Mouse (Mus musculus) MEL (cell line): ENCODE measurements around the gene Nr2e3.

Source experiments
- CTCF ChIP-seq, 3 experiments: IDR thresholded peaks in 2 of 3; conservative IDR thresholded peaks in 1 of 3; 2 replicates each; pipeline ENCODE4 v1.5.1; 2011 to 2012; ENCODE audit warnings: low read length in 3 of 3, low read depth in 2 of 3, mild to moderate bottlenecking in 2 of 3, improper control_type of control experiment in 1 of 3, inconsistent platforms in 1 of 3, mixed read lengths in 1 of 3, moderate library complexity in 1 of 3; ENCODE audit not compliant: control insufficient read depth in 1 of 3, insufficient read depth in 1 of 3, poor library complexity in 1 of 3, severe bottlenecking in 1 of 3
- EP300 ChIP-seq, 2 experiments: IDR thresholded peaks; 2 replicates each; pipeline ENCODE4 v1.6.1; 2011; ENCODE audit warnings: improper control_type of control experiment in 2 of 2, low read length in 2 of 2, low read depth in 1 of 2, mild to moderate bottlenecking in 1 of 2
- GABPA ChIP-seq: IDR thresholded peaks from 2 replicates; pipeline ENCODE4 v1.6.1; 2012; ENCODE audit warnings: low read depth, mild to moderate bottlenecking, inconsistent platforms, low read length, improper control_type of control experiment, moderate library complexity
- MAFK ChIP-seq: IDR thresholded peaks from 2 replicates; pipeline ENCODE4 v1.6.1; 2011; ENCODE audit warnings: low read depth, mild to moderate bottlenecking, low read length, improper control_type of control experiment, borderline replicate concordance
- POLR2A ChIP-seq, 2 experiments: IDR thresholded peaks; 2 replicates each; pipeline ENCODE4 v1.6.1; 2011 to 2012; ENCODE audit warnings: low read length in 2 of 2, mild to moderate bottlenecking in 2 of 2, control low read depth in 1 of 2, improper control_type of control experiment in 1 of 2, low read depth in 1 of 2, moderate library complexity in 1 of 2; ENCODE audit not compliant: control insufficient read depth in 1 of 2, insufficient read depth in 1 of 2, poor library complexity in 1 of 2

GRCm38 (mm10) chr9:59997725-59998124 is 37.3 kb upstream of the Nr2e3 start:
- no peak for TF ChIP-seq CTCF (IDR thresholded peaks at IDR 0.05 in 2 of 3, conservative IDR thresholded peaks at IDR 0.05 in 1 of 3; ENCODE audit: control insufficient read depth in 1 of 3, insufficient read depth in 1 of 3, low read depth in 2 of 3, low read length in 3 of 3, poor library complexity in 1 of 3, severe bottlenecking in 1 of 3)
- TF ChIP-seq POLR2A (IDR thresholded peaks at IDR 0.05; ENCODE audit: control insufficient read depth in 1 of 2, insufficient read depth in 1 of 2, low read depth in 1 of 2, low read length in 2 of 2, poor library complexity in 1 of 2), result no peak
- no peak for TF ChIP-seq GABPA
- no peak for TF ChIP-seq MAFK
- no peak for TF ChIP-seq EP300 (IDR thresholded peaks at IDR 0.05; ENCODE audit: low read depth in 1 of 2, low read length in 2 of 2)
